Mouse (Mus musculus) adipose tissue, adult 10 weeks (tissue): Measurements from ENCODE around the gene Mef2b. TPM values are rescaled to one million over a fixed set of nuclear protein-coding genes. Genes with fewer than 3 reads are reported as not detected.

Experiments used
- polyA plus RNA-seq: library from polyadenylated mRNA; stranded (reverse); fragments of 350-450 nt; fragmentation: Illumina TruSeq; extraction: RNeasy Lipid Tissue Mini Kit (QIAGEN cat#74804); gene quantifications from one replicate; pipeline ENCODE4 v1.2.3, GENCODE M21; 2014; ENCODE audit warnings: low read depth, low replicate concordance

Gene Mef2b
- polyA plus RNA-seq: 0.40 TPM

DNA sequence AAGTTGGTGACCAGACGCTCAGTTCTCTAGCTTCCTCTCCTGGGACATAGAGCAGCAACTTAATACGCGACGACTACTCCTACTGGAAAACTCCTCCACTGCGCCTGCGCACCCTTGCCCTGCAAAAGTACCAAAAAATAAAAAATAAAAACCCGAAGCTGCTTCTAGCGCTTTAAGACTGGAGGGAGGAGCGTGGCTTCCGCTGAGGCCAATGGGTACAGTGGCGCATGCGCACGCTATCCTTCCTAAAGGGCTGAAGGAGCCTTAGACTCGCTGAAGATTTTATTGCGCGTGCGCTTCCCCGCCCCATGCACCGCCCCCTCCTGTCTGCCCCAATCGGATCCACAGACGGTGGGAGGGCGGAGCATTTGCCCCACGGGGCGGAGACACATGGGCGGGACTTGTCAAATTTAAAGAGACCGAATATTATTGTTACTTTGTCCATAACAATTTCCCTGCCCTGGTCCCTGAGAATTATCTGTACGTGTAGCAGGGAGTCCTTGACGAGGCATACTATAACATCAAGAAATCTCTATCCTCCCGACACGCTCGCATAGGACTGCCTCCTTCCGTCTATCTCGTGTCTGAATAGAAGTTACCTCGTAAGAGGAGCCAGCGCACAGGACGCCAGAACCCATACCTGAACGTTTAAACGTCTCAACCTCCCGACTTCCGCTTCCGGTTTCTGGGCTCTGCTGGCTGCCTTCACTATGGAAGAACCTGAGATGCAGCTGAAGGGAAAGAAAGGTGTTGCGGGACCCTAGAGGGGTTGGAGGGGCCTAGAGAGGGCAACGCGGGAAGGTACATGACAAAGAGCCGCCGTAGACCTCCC, at the start of gene Mef2b, which contains the start of the genes Rfxank and Borcs8:
TSS of gene Mef2b (plus strand) at position 686 of the 832 bp plus-strand sequence.
TSS of gene Rfxank (minus strand) at position 129 of the 832 bp plus-strand sequence.
TSS of gene Borcs8 (plus strand) at position 474 of the 832 bp plus-strand sequence.

GRCm38 (mm10) chr8:70120667-70121066, 18.8 kb upstream of the Mef2b start, which contains the start of gene Ncan:
Gene Ncan, minus strand, starts transcription at chr8:70120873.

DNA sequence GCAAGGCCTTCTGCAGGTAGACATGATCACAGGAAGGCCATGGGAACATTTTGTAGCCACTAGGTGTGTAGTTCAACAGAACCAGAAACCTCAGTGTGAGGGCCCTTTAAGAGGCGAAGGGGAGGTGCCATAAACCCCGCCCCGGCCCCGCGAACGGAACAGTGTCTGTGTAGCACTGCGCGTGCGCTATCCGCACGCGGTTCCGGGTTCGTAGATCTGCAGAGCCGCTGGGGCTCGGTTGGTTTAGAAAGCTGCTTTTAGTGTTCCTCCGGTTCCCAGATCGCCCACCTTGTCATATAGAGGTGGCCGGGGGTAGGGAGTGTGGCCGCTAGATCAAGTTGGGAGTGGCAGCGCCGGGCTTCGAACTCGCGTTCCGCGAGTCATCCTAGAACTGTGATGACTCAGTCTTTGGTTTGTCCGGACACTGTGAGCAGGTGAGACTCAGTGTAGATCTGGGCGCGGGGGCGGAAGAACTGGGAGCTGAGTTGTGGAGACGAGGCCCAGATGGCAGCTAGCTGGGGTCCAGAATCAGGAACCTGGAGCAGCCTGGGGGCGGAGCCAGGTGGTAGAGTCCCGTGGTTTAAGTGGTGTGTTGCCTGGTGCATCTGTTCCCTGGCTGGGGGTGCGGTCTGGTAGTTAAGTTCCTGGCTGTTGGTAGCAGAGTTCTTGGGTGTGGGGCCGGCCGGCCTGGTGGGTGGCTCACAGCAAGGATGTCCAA, 8.2 kb upstream of the Mef2b start, which contains the start of gene Nr2c2ap:
TSS of gene Nr2c2ap (plus strand) at position 168 of the 718 bp plus-strand sequence.

DNA sequence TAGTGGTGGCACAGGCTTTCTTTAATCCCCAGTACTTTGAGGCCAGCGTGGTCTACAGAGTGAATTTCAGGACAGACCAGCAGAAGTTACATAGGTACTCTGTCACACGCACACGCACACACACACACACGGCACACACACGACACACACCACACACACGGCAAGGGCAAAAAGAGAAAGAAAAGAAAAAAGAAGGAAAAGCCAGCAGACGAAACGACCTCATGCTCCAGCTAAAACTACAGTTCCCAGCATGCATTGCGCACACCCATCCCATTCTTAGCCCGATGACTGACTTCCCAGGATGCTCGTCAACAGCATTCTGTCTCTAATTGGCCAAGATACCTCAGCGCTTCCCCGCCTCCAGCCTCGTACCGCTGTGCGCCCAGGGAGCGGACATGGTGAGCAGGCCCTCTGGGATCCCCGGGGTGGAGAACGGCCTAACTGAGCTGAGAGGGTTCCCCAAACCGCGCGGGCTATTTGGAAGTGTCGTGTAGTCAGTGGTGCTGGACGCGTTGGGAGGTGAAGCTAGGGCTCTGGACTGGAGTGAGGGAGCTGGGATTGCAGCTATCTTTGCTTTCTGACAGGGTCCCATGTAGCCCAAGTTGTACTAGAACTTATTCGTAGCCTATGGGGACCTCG, 32.7 kb downstream of the Mef2b start, which contains the start of gene Tmem161a:
TSS of gene Tmem161a (plus strand) at position 314 of the 639 bp plus-strand sequence.

DNA sequence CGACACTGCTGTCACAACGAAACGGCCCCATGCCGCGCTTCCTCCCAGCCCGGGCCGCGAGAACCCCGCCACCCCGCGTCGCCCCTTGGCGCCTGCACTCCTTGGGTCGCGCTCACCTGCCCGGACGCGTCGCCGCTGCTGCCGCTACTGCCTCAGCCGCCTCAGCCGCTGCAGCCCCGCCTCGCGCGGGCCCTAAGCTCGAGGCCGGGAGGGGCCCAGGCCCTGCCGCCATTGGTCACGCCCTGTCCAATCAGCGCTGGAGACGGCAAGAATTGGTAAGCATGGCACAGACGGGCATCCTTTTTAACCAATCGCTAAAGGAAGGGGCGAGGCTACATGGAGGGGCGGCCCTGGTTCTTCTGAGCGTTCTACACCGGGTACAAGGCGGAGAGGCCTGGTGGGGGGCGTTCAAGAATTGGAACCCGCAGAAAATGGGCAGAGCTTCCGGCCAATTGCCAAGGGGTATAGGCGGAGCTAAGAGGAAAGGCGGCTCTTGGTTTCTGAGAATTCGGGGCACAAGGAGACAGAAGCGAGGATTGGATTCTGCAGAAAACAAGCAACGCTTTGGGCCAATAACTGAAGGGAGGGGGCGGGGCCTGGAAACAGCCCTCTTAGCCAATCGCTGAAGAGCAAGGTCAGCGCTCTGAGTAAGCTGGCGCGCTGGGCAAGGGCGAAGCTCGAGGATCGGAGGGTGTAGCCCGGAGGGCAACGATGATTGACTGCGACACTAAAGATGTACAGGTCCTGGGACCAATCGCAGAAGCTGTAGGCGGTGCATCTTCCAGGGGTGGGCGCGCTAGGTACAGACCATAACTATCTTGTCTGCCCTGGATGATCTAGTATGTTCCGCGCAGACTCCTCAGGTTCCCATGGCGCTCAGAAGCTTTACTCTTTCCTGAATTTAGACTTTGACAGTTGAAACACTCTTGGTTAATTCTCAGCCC, 72.9 kb downstream of the Mef2b start, which contains the start of gene Slc25a42:
TSS of gene Slc25a42 (minus strand) at position 194 of the 944 bp plus-strand sequence.

Other genes with a start within 250 kb of the Mef2b start
- gene Tssk6, start 237.5 kb upstream of the Mef2b start, polyA plus RNA-seq: 9.8 TPM
- gene Ndufa13, start 237.2 kb upstream of the Mef2b start, polyA plus RNA-seq: 118 TPM
- 1.6 TPM for gene Yjefn3, start 237.0 kb upstream of the Mef2b start, polyA plus RNA-seq
- 41.1 TPM for gene Gatad2a, start 143.3 kb upstream of the Mef2b start, polyA plus RNA-seq
- 33.6 TPM for gene Mau2, start 97.0 kb upstream of the Mef2b start, polyA plus RNA-seq
- gene Sugp1, start 96.9 kb upstream of the Mef2b start, polyA plus RNA-seq: 23.3 TPM
- 0.68 TPM for gene Tm6sf2, start 66.8 kb upstream of the Mef2b start, polyA plus RNA-seq
- 0.10 TPM for gene Hapln4, start 56.3 kb upstream of the Mef2b start, polyA plus RNA-seq
- gene Ncan, start 18.8 kb upstream of the Mef2b start, polyA plus RNA-seq: 0.21 TPM
- 17.3 TPM for gene Nr2c2ap, start 8.4 kb upstream of the Mef2b start, polyA plus RNA-seq
- 13.1 TPM for gene Rfxank, start 557 bp upstream of the Mef2b start, polyA plus RNA-seq
- 57.0 TPM for gene Borcs8, start 212 bp upstream of the Mef2b start, polyA plus RNA-seq
- gene Tmem161a, start 32.6 kb downstream of the Mef2b start, polyA plus RNA-seq: 44.5 TPM
- 28.3 TPM for gene Slc25a42, start 72.6 kb downstream of the Mef2b start, polyA plus RNA-seq
- gene Sugp2, start 94.5 kb downstream of the Mef2b start, polyA plus RNA-seq: 30.9 TPM
- 7.3 TPM for gene Armc6, start 94.8 kb downstream of the Mef2b start, polyA plus RNA-seq
- 43.4 TPM for gene Homer3, start 143.1 kb downstream of the Mef2b start, polyA plus RNA-seq
- 40.2 TPM for gene Ddx49, start 162.8 kb downstream of the Mef2b start, polyA plus RNA-seq
- 186 TPM for gene Cope, start 162.8 kb downstream of the Mef2b start, polyA plus RNA-seq
- gene Cers1, start 176.1 kb downstream of the Mef2b start, polyA plus RNA-seq: 0.63 TPM
- 0.31 TPM for gene Gdf1, start 190.1 kb downstream of the Mef2b start, polyA plus RNA-seq
- 31.4 TPM for gene Upf1, start 213.6 kb downstream of the Mef2b start, polyA plus RNA-seq
- 6.3 TPM for gene Comp, start 233.8 kb downstream of the Mef2b start, polyA plus RNA-seq